Mouse (Mus musculus) MEL (cell line): ENCODE measurements around the gene Unc80.

ENCODE experiments used
- CTCF ChIP-seq, 3 experiments: IDR thresholded peaks in 2 of 3; conservative IDR thresholded peaks in 1 of 3; 2 replicates each; pipeline ENCODE4 v1.5.1; 2011 to 2012; ENCODE audit warnings: low read length in 3 of 3, low read depth in 2 of 3, mild to moderate bottlenecking in 2 of 3, improper control_type of control experiment in 1 of 3, inconsistent platforms in 1 of 3, mixed read lengths in 1 of 3, moderate library complexity in 1 of 3; ENCODE audit not compliant: control insufficient read depth in 1 of 3, insufficient read depth in 1 of 3, poor library complexity in 1 of 3, severe bottlenecking in 1 of 3
- POLR2A ChIP-seq, 2 experiments: IDR thresholded peaks; 2 replicates each; pipeline ENCODE4 v1.6.1; 2011 to 2012; ENCODE audit warnings: low read length in 2 of 2, mild to moderate bottlenecking in 2 of 2, control low read depth in 1 of 2, improper control_type of control experiment in 1 of 2, low read depth in 1 of 2, moderate library complexity in 1 of 2; ENCODE audit not compliant: control insufficient read depth in 1 of 2, insufficient read depth in 1 of 2, poor library complexity in 1 of 2
- SIN3A ChIP-seq: IDR thresholded peaks from 2 replicates; pipeline ENCODE4 v1.6.1; 2012; ENCODE audit warnings: low read length, improper control_type of control experiment, inconsistent platforms

GRCm38 (mm10) chr1:66678662-66679061 lies 210.5 kb downstream of the Unc80 start:
- TF ChIP-seq CTCF (IDR thresholded peaks at IDR 0.05 in 2 of 3, conservative IDR thresholded peaks at IDR 0.05 in 1 of 3; ENCODE audit: control insufficient read depth in 1 of 3, insufficient read depth in 1 of 3, low read depth in 2 of 3, low read length in 3 of 3, poor library complexity in 1 of 3, severe bottlenecking in 1 of 3) (peak in 1 of 3 experiments; percentile 26; a peak in 2 of 6 replicates), POLR2A (IDR thresholded peaks at IDR 0.05; ENCODE audit: control insufficient read depth in 1 of 2, insufficient read depth in 1 of 2, low read depth in 1 of 2, low read length in 2 of 2, poor library complexity in 1 of 2) (no peak), SIN3A (no peak)
